Mouse (Mus musculus): ENCODE results near the gene Miga1. TPM values are rescaled to one million over a fixed set of nuclear protein-coding genes. Genes with fewer than 3 reads are reported as not detected.

Miga1 gene
- polyA plus RNA-seq, 1 experiment = 15.4 TPM

DNA sequence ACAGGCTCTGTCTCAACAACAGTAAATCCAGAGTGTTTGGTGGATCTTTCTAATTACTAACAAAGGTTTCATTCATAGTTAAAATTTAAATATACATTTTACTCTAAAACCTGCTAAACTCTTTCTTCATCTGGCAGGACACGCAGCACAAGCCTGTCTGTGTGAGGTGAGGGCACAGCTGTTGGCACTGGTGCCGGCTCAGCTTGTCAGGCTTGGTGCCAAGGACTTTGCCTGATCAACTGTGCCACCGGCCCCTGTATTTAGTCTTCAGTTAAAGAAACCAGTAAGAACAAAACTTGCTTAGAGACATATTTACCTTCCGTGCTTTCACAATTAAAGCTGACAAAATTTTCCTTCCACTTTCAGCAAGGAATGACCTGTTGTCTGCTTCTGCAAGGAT is 51.5 kb downstream of the Miga1 start:
- H3K4me1 ChIP-seq (replicated peaks; ENCODE audit: control insufficient read depth, insufficient read depth, low read length) = no peaks in the 10 kb centered on the region
- no peak for DNase-seq
- no peak overlapping the region for H3K27ac ChIP-seq (ENCODE audit: control insufficient read depth, insufficient read depth, low read length)
- no peaks in the 10 kb centered on the region for H3K27me3 ChIP-seq (ENCODE audit: control insufficient read depth, insufficient read depth, low read length)
- H3K4me3 ChIP-seq (ENCODE audit: control insufficient read depth, insufficient read depth, low read length) = no peak overlapping the region
- 97% methylated on average over 4 of the region's 4 CpGs for WGBS
- no peaks in the 10 kb centered on the region for H3K36me3 ChIP-seq (ENCODE audit: control insufficient read depth, insufficient read depth, low read length)
- no peak for TF ChIP-seq CTCF (IDR thresholded peaks at IDR 0.05; ENCODE audit: borderline replicate concordance, control insufficient read depth, extremely low read depth, insufficient read depth, low read length, poor library complexity)
- TF ChIP-seq POLR2A (IDR thresholded peaks at IDR 0.05; ENCODE audit: control insufficient read depth, extremely low read depth, insufficient read depth, low read length, poor library complexity) = no peak

DNA sequence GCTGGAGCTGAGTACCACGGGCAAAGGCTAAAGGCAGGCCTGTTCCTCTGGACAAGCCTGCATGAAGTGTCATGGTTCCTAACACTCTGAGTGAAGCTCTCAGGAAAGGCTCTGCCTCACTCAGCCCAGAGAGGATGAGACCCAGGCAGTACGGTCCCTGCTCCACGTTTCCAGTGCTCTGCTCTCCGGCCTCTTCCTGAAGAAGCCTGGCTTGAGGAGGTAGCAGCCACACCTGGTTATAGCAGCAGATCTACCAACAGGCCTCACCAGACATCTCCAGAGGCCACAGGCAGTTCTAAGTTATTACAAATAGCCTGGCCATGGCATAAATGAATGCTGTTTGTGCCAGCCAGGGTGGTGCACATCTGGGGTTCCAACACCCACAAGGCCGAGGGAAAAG is 51.9 kb downstream of the Miga1 start:
- H3K36me3 ChIP-seq (ENCODE audit: control insufficient read depth, insufficient read depth, low read length) = no peaks in the 10 kb centered on the region
- DNase-seq = no peak
- H3K4me1 ChIP-seq (replicated peaks; ENCODE audit: control insufficient read depth, insufficient read depth, low read length) = no peaks in the 10 kb centered on the region
- TF ChIP-seq POLR2A (IDR thresholded peaks at IDR 0.05; ENCODE audit: control insufficient read depth, extremely low read depth, insufficient read depth, low read length, poor library complexity) (no peak), CTCF (IDR thresholded peaks at IDR 0.05; ENCODE audit: borderline replicate concordance, control insufficient read depth, extremely low read depth, insufficient read depth, low read length, poor library complexity) (no peak)
- over 99% methylated on average over 5 of the region's 5 CpGs for WGBS
- no peak overlapping the region for H3K27ac ChIP-seq (ENCODE audit: control insufficient read depth, insufficient read depth, low read length)
- H3K27me3 ChIP-seq (ENCODE audit: control insufficient read depth, insufficient read depth, low read length) = no peaks in the 10 kb centered on the region
- H3K4me3 ChIP-seq (ENCODE audit: control insufficient read depth, insufficient read depth, low read length) = no peak overlapping the region

DNA sequence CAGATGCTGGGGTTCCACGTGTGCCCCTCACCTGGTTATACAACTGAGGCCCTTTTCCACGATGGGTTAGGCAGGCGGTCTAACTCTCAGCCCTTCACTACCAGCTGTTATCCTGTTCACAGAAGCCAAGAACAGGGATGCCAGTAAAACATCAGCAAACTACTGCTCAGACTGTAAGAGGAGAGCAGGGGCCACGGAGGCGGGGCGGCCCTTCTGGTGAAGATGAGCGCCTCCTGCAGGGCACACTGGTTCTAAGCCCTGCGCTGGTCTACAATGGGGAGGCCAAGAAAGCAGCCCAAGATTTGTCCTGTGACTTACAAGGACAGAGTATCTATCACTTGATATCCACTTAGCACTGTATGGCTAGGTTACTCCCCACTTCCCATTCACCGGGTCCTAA is 52.4 kb downstream of the Miga1 start:
- no peak overlapping the region for H3K4me3 ChIP-seq (ENCODE audit: control insufficient read depth, insufficient read depth, low read length)
- no peaks in the 10 kb centered on the region for H3K36me3 ChIP-seq (ENCODE audit: control insufficient read depth, insufficient read depth, low read length)
- WGBS = 95% methylated on average over 9 of the region's 9 CpGs
- DNase-seq = no peak
- H3K4me1 ChIP-seq (replicated peaks; ENCODE audit: control insufficient read depth, insufficient read depth, low read length) = no peaks in the 10 kb centered on the region
- no peak overlapping the region for H3K27ac ChIP-seq (ENCODE audit: control insufficient read depth, insufficient read depth, low read length)
- TF ChIP-seq POLR2A (IDR thresholded peaks at IDR 0.05; ENCODE audit: control insufficient read depth, extremely low read depth, insufficient read depth, low read length, poor library complexity) = no peak
- TF ChIP-seq CTCF (IDR thresholded peaks at IDR 0.05; ENCODE audit: borderline replicate concordance, control insufficient read depth, extremely low read depth, insufficient read depth, low read length, poor library complexity) = no peak
- no peaks in the 10 kb centered on the region for H3K27me3 ChIP-seq (ENCODE audit: control insufficient read depth, insufficient read depth, low read length)

DNA sequence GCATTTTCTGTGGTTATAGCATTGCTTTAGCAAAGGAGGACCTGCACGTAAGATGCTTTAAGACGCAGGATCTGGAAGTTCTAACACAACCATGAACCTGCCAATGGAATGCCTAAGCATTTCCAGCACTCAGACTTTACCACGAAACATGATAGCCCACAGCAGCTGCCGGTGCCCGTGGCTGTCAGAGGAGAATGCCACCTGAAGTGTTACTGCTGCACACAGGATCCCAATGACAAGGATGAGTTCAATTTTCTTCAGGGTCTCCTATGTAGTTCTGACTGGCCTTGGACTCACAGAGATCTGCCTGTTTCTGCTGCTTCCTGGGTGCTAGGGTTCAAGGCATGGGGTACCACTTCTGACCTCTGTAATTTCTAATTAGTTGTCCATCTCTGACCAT is 55.4 kb downstream of the Miga1 start:
- Histone ChIP-seq H3K36me3 (ENCODE audit: control insufficient read depth, insufficient read depth, low read length) (no peaks in the 10 kb centered on the region), H3K27ac (ENCODE audit: control insufficient read depth, insufficient read depth, low read length) (no peak overlapping the region), H3K4me1 (replicated peaks; ENCODE audit: control insufficient read depth, insufficient read depth, low read length) (no peaks in the 10 kb centered on the region), H3K4me3 (ENCODE audit: control insufficient read depth, insufficient read depth, low read length) (no peak overlapping the region), H3K27me3 (ENCODE audit: control insufficient read depth, insufficient read depth, low read length) (no peaks in the 10 kb centered on the region)
- no peak for DNase-seq
- WGBS = 96% methylated on average over 5 of the region's 5 CpGs
- TF ChIP-seq POLR2A (IDR thresholded peaks at IDR 0.05; ENCODE audit: control insufficient read depth, extremely low read depth, insufficient read depth, low read length, poor library complexity) (no peak), CTCF (IDR thresholded peaks at IDR 0.05; ENCODE audit: borderline replicate concordance, control insufficient read depth, extremely low read depth, insufficient read depth, low read length, poor library complexity) (no peak)

DNA sequence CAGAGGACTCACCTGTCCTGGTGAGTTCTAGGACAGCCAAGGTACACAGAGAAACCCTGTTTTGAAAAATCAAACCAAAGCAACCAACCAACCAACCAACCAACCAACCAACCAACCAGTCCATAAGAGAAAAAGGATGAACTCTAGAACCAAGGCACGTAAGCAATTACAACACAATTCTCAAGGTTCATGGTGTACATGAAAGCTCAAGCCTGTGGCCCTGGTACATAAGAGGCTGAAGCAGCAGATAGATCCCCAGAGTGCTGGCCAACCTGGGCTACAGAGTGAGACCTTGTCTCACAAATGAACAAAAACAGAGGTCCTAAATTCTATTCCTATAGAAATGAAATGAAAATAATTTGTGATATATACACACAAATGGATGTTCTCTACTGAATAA is 55.9 kb downstream of the Miga1 start:
- Histone ChIP-seq H3K27ac (ENCODE audit: control insufficient read depth, insufficient read depth, low read length) (no peak overlapping the region), H3K36me3 (ENCODE audit: control insufficient read depth, insufficient read depth, low read length) (no peaks in the 10 kb centered on the region), H3K27me3 (ENCODE audit: control insufficient read depth, insufficient read depth, low read length) (no peaks in the 10 kb centered on the region), H3K4me3 (ENCODE audit: control insufficient read depth, insufficient read depth, low read length) (no peak overlapping the region), H3K4me1 (replicated peaks; ENCODE audit: control insufficient read depth, insufficient read depth, low read length) (no peaks in the 10 kb centered on the region)
- TF ChIP-seq POLR2A (IDR thresholded peaks at IDR 0.05; ENCODE audit: control insufficient read depth, extremely low read depth, insufficient read depth, low read length, poor library complexity) = no peak
- TF ChIP-seq CTCF (IDR thresholded peaks at IDR 0.05; ENCODE audit: borderline replicate concordance, control insufficient read depth, extremely low read depth, insufficient read depth, low read length, poor library complexity) = no peak
- no peak for DNase-seq
- WGBS = 100% methylated on average over 1 of the region's 1 CpGs

DNA sequence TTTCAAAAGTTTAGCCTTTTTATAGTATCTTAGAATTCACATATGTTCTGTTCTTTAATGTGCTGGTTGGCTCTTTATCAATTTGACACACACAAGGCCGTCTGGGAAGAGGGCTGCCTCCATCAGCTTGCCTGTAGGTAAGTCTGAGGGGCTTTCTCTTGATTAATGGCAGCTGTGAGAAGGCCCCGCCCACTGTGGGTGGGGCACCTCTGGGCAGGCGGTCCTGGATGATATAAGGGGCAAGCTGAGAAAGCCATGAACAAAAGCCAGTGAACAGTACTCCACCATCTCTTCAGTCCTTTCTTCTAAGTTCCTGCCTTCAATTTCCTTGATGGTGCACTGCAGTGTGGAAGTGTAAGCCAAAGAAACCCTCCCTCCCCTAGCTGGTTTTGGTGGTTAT is 58.1 kb downstream of the Miga1 start:
- no peak for DNase-seq
- Histone ChIP-seq H3K27me3 (ENCODE audit: control insufficient read depth, insufficient read depth, low read length) (no peaks in the 10 kb centered on the region), H3K27ac (ENCODE audit: control insufficient read depth, insufficient read depth, low read length) (no peak overlapping the region), H3K4me3 (ENCODE audit: control insufficient read depth, insufficient read depth, low read length) (no peak overlapping the region), H3K36me3 (ENCODE audit: control insufficient read depth, insufficient read depth, low read length) (no peaks in the 10 kb centered on the region), H3K4me1 (replicated peaks; ENCODE audit: control insufficient read depth, insufficient read depth, low read length) (no peaks in the 10 kb centered on the region)
- TF ChIP-seq CTCF (IDR thresholded peaks at IDR 0.05; ENCODE audit: borderline replicate concordance, control insufficient read depth, extremely low read depth, insufficient read depth, low read length, poor library complexity) (no peak), POLR2A (IDR thresholded peaks at IDR 0.05; ENCODE audit: control insufficient read depth, extremely low read depth, insufficient read depth, low read length, poor library complexity) (no peak)
- WGBS = 91% methylated on average over 3 of the region's 3 CpGs

DNA sequence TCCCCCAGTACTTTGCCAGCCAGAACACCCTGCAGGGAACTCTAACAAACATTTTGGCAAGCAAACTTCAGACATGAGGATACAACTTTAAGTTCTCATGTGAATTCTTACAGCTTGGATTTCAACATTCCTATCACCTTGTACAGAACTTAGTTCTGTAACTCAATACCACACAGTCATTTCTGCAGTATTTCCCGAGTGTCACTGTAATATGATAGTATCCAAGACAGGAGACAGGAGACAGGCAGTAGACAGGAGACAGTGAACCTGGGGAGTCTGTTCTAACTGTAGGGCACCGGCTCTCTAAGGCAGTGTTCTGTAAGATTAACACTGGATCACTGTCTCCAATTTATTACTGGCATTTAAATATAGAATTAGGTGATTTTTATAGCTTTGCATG is 61.8 kb downstream of the Miga1 start:
- WGBS = 81% methylated on average over 2 of the region's 2 CpGs
- no peak overlapping the region for H3K27ac ChIP-seq (ENCODE audit: control insufficient read depth, insufficient read depth, low read length)

More for the DNA sequence above, 61.8 kb downstream of the Miga1 start:
- H3K36me3 ChIP-seq (ENCODE audit: control insufficient read depth, insufficient read depth, low read length) = peaks cover 8% of the 10 kb centered on the region
- H3K4me3 ChIP-seq (ENCODE audit: control insufficient read depth, insufficient read depth, low read length) = no peak overlapping the region
- DNase-seq = no peak
- no peak for TF ChIP-seq POLR2A (IDR thresholded peaks at IDR 0.05; ENCODE audit: control insufficient read depth, extremely low read depth, insufficient read depth, low read length, poor library complexity)
- no peak for TF ChIP-seq CTCF (IDR thresholded peaks at IDR 0.05; ENCODE audit: borderline replicate concordance, control insufficient read depth, extremely low read depth, insufficient read depth, low read length, poor library complexity)
- H3K27me3 ChIP-seq (ENCODE audit: control insufficient read depth, insufficient read depth, low read length) = no peaks in the 10 kb centered on the region
- H3K4me1 ChIP-seq (replicated peaks; ENCODE audit: control insufficient read depth, insufficient read depth, low read length) = no peaks in the 10 kb centered on the region

Measured in thymus, adult 2 months (tissue).